Mouse (Mus musculus) cerebellum, adult (tissue): ENCODE data around the gene Nav1.

ENCODE experiments used
- ATAC-seq: cut with Nextera tagmentation; 2 replicates; pipeline ENCODE4 v1.9.2; 2017; ENCODE audit warnings: mild to moderate bottlenecking, moderate library complexity, mixed read lengths; ENCODE audit not compliant: insufficient number of reproducible peaks, low FRiP score, low TSS enrichment

Gene Nav1

DNA sequence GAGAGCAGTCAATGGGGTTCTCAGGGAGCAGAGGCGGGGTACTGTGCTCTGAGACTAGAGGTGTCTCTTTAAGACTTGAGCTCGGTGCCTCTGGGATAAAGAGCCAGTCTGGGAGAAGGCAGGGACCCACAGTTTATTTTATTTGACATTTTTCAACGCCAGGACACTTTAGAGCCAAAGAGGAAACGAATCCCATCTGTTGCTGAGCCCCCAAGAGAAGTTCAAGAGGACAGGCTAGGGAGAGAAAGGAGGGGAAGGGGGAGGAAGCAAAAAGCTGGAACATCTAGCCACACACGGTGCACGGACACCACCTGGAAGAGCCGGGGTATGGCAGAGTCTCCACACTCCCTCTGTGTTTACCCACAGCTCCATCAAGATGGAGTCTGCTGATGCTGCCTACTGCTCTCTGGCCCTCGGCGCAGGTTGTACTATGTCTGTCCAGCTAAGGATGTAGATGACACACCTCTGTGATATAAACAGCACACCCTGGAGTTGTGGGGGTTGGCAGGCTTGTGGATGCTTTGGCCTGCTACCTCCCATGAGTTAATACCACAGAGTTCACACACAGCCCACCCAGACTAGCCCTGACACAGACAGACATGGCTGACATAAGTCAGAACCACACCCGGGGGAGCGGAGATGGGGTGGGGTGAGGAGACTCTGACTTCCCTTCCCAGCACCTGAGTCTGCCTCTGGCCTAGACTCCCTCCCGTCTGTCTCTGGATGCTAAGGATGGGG is 83.1 kb downstream of the Nav1 start:
- ATAC-seq, result no peak

DNA sequence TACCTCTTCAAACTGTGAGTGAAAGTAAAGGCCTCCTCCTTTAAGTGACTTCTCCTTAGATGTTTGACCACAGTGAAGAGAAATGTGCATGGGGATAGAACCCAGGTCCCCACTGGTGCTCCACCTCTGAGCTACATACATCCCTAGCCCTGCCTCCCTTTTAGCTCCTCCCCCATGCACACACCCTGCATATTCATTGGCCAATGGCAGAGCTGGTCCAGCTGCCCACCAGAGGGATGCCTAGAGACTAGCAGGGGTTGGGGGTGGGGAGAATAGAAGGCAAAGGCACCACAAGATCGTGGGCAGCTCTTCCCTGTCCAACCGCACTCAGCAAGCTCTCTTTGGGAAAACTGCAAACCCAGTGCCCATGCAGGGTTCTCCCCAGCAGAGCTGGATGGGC is 83.8 kb downstream of the Nav1 start:
- no peak for ATAC-seq

DNA sequence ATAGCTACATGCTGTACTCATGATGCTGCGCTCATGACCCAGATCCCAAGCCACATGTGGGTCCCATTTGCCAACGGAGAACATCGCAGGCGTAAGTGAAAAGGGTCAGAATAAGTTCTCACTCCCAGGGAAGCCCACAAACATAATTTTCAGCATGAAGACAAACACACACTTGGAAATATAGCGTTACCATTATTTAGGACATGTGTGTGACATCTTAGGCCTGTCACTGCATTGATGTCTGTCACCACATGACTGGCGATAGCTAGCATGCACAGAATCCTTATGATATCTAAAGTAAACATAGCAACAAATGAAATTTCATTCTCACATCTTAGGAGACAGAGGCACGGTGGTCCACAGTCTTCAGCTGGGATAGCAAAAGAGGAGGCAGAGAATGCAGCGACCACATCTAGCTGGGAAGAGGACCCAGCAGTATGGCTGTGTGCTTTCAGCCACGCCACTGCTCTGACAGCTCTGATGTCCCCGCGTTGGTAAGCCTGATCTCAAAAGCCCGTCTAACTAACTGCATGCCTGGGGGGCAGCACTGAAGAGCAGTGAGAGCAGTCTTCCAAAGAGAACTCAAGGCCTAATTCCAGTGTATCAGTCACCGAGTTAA is 86.4 kb downstream of the Nav1 start:
- no peak for ATAC-seq

DNA sequence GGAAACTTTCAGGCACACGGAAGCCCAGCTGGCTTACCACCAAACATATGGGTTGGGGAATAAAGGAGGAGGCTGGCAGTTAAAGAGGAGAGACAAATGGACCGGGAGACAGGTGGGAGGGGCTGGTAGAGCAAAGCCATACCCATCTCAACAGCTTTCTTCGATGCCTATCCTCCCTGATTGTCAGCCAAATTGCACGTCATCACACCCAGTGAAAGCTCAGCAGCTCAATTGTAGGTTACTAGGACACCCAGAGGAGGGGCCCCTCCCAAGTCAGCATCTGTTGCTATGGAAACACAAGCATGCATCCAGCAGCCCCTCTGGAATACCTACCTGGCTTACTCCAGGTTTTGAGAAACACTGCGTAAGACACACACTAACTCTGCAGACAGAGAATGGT is 88.4 kb downstream of the Nav1 start:
- no peak for ATAC-seq

DNA sequence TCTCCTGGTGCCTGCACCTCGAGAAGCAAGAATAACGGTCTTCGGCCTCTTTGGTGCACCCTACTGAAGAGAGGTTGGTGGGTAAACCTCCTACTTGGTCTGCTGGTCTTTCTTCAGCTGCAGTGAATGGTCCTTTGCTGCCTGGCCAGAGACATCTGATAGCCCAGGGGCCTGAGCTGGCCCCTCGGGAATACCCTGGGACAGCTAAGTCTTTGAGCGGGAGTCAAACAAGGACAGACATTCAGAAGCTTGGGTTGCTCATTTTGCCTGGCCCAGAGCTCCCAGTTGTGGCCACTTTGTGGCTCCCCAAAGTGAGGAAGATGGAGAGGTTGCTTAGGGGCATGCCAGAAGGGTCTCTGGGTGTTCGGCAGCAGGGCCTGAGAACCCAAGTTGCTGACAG is 89.6 kb downstream of the Nav1 start:
- no peak for ATAC-seq

DNA sequence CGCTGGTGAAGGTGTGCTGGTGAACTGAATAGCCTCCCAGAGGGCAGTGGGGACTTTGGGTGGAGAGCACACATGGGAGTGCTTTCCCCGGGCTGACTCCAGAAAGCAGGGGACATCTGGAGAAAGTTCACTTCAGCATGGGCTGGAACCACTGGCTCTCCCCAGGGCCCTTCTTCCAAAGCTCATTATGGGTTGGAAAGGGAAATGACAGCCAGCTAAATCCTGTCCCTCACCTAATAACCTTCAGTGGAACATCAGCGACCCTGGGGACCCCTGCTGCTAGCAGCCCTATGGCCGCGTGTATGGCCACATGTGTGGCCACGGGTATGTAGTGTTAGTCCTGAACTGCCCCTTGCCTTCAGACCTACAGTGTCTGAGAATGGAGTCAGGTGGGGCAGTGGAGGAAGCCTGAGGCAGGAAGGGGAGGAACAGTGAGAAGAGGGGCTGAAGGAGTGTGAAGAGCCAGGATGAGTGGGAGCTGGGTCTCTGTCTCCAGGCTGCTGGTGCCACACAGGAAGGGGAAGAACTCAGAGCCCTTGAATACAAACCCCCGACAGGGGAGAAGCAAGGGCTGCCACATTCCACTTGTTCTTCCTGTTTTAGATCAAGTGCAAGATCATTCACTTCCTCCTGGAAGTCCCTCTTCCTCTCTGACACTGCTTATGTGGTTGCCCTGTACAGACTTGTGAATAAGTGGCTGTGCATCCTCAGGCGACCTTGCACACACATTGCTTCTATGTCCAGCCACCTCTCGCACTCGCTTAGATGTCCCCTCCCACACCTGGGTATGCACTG is 90.4 kb downstream of the Nav1 start:
- no peak for ATAC-seq

DNA sequence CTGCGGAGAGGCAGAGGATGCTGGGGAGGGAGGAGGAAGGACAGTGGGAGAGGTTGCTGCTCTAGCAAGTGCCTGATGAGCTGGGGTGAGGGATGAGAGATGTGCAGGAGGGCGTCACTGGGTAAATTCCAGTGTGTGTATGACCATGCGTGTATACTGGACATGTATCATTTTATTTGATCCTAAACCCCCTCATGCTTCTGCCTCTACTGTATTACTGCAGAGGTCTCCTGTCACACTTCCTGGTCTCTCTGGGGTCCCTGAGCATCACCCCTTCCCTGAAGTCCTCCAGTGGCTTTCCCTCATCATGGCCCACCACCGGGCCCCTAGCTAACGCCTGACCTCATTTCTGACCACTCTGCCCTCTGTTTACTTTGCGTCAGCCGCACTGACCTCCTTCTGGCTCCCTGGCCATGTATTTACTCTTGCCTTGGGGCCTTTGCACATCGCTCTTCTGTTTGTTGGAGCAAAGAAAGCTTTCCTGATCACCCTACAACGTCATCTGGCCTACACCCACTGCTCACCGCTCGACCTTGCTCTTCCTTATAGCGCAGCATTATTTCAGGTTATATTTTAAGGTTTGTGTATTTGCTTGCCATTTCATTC is 91.4 kb downstream of the Nav1 start:
- no peak for ATAC-seq

DNA sequence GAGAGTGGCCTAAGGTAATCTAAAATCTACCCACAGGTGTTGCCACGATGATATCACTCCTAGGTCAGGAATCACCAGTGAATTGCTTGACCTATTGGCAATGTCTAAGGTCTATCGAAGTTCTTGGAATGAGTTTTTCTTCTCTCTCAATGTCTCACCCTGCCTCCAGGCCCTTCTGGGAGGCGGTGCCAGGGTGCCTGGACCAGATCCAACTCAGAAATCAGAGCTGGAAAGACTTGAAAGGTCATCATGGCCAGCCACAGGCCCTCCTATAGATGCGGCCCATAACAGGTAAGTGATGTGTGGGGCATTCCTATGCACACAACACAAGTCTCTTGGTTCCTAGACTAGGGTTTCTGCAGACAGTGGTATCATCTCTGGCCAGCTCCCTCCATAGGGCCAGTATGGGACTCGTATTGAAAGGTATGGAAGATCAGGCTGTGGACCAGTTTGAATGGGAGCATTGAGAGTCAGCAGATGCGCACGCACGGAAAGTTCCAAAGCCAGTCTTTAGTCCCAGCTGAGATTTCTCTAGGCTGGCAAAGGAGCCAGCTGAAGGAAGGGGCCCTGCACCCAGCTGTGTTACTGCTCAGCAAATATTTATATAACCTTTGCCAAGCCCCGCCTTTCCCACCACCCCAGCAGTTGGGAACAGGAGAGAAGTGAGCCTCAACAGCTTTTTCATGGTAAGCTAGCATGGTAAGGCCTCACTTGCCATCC is 92.0 kb downstream of the Nav1 start:
- no peak for ATAC-seq

DNA sequence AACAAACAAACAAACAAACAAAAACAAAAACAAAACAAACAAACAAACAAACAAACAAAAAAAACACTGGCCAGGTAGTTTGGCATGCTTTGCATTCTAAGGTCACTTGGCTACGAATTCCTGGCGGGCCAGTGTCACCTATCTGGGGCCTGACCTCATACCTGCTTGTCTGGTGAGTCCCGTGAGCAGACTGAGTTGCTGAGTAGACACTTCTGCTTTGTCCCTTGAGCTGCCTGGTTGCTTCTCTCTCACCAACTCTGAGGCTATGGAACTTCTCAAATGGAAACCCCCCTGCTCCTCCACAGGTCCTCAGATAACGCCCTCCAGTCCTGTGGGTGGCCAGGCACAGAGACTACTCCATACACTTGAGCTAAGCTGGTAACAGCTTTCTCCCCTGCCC is 93.0 kb downstream of the Nav1 start:
- no peak for ATAC-seq

DNA sequence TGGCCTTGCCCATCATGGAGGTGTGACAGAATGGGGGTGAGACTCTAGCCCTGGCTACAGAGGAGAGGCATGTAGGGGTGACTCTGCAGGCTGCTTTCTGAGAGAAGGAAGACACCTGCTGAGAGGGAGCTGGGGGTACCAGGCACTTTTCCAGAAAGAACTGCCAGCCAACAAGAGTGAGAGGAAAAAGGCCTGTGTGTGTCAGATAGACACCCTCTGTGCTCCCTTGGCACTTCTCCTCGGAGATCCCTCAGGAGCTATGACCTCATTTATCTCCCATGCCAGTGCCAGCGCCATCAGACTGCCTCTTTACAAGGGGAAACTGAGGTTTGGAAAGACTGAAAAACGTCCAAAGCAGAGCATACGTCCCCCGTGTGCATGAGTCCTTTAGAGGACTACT is 93.6 kb downstream of the Nav1 start:
- no peak for ATAC-seq

DNA sequence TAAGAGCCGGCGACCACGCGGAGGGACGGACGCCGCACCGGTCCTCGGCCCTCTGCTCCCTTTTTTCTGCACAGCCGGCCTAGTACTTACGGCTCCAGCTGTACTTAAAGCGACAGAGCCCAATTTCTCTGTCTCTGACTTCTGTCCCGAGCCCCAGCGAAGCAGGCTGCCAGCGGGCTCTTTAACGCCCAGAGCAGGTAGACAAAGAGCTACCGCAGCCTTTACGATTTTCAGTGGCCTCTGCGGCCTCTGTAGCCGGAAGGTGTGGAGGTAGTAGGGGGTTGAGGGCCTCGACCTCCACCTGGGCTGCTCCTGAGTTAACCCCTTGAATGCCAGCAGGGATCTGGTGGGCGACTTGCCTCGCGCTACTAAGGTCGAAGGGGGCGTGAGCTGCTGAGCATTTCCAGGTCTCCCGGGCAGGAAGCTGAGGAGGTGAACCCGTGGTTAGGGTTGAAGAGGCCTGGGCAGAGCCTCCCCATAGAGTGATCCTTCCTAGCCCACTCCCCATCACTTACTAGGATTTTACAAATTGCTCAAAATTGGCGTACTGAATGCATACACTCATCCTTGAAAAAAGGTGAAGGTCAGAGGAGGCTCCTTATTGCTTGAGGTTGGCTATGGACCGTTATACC is 96.6 kb downstream of the Nav1 start:
- peak; percentile 39 for ATAC-seq

DNA sequence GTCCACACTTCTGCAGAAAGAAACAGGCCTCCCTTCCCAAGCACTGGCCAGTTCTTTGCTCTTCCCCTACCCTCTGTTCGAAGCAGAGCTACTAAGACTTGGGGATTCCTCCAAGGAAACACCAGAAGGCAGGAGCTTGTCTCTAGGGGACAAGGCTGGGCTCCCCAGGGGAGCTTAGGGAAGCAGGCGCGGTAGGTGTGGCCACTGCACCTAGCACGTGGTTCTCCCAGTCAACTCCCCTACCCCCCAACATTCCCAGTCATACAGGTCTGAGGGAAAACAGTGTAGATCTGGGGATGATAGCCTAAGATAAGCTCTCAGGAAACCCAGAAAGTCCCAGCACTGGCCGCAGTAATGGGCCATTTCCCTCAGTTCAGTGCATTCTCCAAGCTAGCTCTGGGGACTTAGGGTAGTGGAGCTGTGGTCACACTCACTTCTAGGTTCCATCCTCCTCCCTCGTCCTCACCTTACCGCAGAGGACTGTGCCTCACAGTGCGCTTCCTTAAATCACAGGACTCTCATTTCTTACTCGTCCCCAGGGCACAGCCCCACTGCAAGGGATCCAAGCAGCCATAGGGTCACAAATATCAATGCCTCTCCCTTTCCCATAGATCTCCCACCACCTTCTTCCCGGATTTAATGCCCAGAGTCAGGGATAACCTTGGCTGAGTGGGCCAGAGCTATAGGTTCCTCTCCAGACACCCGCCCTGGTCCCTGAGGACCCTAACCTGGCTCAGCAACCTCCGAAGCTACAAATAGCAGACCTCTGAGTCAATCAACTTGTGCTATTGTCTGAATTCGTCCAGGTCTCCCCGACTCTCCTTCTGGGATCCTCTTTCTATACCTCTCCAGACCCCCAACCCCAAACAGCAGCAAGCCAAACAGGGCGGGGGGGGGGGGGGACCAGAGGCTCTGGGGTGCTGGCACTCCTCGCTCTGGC is 97.7 kb downstream of the Nav1 start:
- no peak for ATAC-seq

DNA sequence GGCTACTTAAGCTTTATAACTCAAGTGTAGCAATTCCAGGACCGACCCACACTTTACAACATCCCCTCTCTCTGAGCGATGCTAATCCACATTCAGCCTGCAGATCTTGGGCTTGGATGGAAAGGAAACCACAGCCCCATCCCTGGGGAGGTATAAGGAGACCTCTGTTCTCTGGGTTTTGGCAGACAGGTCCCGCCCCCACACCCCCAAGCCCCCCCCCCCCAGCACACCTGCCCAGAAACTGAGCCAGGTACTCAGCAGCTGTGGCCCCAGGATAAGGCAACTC is 98.8 kb downstream of the Nav1 start:
- ATAC-seq, result no peak

DNA sequence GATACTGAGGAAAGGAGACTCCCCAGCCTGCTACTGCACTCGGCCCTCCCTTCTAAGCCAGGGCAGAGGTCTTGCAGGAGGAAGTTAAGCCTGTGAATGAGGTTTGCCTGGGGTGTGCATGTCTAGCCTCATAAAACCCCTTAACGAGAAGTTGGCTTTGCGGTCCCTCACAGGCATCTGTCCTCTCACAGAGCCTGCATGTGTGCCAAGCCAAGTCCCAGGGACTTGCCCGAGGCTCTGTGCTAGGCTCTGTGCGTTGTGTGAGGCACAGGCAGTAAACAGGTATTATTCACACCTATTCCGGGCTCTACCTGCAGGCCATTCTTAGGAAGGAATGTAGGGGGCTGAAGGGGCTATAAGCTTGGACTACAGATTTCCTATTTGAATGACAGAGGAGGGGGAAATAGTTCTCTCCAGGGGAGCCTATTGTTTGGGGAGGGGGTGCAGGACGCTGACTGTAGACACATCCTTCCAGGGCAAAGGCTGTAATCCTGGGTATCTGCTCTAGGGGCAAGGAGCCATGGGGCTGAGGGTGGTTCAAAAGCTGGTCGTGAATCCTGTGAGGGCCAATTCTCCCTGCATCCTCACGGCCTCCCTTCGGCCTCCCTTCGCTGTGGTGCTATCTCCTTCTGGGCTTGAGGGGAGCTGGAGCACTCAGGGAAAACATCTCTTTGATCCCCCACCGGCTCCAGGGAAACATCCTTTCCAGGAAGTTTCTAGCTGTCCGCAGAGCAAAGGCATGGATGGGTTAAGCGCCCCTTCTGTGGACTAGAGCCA is 99.3 kb downstream of the Nav1 start:
- no peak for ATAC-seq

DNA sequence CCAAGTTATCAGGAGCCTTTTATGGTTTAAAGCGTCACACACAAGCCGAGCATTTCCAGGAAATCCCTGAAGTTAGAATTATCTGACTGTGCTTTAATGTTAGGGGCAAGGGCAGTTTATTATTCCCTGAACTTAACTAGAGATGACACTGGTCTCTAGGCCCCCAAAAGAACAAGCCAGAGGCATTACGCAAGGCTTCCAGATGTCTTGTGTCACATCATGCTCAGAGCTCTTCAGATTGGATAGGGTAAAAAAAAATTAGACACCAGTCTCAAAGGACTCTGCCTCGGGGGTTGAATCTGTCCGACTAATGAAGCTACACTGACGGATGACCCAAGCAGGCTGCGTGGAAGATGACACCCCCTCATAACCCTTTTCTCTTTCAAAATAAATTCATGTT is 101.6 kb downstream of the Nav1 start:
- ATAC-seq, result no peak

DNA sequence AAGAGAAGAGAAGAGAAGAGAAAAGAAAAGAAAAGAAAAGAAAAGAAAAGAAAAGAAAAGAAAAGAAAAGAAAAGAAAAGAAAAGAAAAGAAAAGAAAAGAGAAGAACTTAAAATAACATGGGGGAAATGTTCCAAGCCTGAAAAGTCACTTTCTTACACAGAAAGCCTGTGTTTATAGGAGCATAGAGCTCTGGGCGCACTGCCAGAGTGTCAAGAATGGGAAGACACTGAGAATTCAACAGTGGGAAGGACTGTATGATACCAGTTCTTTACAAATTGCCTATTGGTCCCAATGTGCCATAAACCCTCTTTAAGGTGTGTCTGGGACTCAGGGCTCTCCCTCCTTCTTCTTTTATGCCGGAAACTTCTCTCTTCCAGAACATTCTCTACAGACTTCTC is 103.7 kb downstream of the Nav1 start:
- no peak for ATAC-seq

DNA sequence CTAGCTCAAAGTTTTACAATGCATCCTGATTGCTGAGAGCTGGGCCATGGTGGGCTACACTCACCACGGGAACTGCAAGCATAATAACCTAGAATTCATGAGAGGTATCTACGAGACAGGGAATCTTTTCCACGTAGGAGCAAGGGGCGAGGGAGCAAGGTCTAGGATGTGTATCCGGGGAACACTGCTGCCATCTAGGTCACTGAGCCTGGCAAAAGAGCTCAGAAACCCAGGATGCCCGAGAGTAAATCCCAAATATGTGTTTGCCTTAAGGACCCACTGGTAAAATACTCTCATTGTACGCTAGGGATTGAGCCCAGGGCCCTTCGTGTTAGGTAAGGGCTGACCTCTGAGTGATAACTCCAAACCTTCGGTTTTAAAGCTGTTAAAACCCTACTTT is 104.3 kb downstream of the Nav1 start:
- no peak for ATAC-seq

DNA sequence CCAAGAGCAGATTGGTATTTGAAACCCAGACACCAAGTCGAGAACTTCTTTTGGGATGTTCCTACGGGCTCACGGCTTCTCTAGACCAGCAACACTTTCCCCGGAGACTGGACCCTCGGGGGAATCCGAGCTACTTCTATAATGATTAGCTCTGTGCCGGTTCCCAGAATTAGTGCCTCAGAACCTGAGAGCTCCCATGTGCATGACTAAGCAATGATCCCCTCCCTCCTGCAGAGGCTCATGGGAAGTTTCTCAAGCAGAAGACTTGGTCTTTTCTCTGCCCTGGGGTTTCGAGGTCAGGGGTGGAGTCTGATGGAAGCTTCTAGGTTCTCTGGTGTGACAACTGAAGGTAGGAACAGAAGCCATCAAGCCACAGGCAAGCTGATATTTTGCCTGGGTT is 105.0 kb downstream of the Nav1 start:
- ATAC-seq, result no peak
